Mouse (Mus musculus): ENCODE results near the gene Mavs.

GRCm38 (mm10) chr2:131232558-131232957 is 1.3 kb upstream of the Mavs start:
- TF ChIP-seq CTCF (IDR thresholded peaks at IDR 0.05; ENCODE audit: insufficient read depth, low read length): no peak
- no peak for TF ChIP-seq POLR2A (IDR thresholded peaks at IDR 0.05; ENCODE audit: borderline replicate concordance, extremely low read depth, low read depth, low read length)
